Mouse (Mus musculus): ENCODE data around the gene Fkbpl. TPM values are rescaled to one million over a fixed set of nuclear protein-coding genes. Genes with fewer than 3 reads are reported as not detected.

Gene Fkbpl
- polyA plus RNA-seq, 1 experiment from 2014 or later = 12.6 TPM

GRCm38 (mm10) chr17:34664472-34664871 is 19.9 kb downstream of the Fkbpl start:
- Histone ChIP-seq H3K4me1 (peaks cover 20% of the 10 kb centered on the region), H3K27me3 (ENCODE audit: insufficient read depth, poor library complexity, severe bottlenecking) (peaks cover 58% of the 10 kb centered on the region), H3K4me3 (no peak overlapping the region), H3K36me3 (no peaks in the 10 kb centered on the region), H3K9me3 (no peaks in the 10 kb centered on the region), H3K27ac (no peak overlapping the region)
- DNase-seq (ENCODE audit: low spot score) = no peak
- 68% methylated on average over 7 of the region's 7 CpGs for WGBS

DNA sequence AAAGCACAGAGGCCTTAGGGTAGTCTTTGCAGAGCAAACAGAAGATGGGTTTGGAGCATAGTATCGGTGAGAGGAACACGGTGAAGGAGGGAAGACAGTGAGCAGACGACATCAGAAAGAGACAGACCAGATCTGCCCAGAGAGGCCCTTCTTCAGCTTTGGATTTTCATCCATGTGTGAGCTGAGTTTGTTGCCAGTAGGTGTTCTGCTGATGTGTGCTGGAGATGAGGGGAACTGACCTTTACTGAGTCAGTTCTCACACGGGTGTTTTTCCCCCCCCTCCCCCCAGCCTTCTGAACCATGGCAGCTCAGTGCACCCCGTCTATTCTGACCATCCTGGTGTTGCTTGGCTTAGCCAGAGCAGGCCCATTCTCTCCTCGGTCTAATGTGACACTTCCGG is 25.7 kb downstream of the Fkbpl start, which contains the start of gene Tnxb:
Gene Tnxb (plus strand): TSS at position 301 of the 400 bp plus-strand sequence.
- H3K27me3 ChIP-seq (ENCODE audit: insufficient read depth, poor library complexity, severe bottlenecking) = peaks cover 72% of the 10 kb centered on the region
- WGBS = 57% methylated on average over 7 of the region's 7 CpGs
- DNase-seq (ENCODE audit: low spot score) = no peak

GRCm38 (mm10) chr17:34671151-34672066 is 26.8 kb downstream of the Fkbpl start:
- Histone ChIP-seq H3K4me1 (peaks cover 38% of the 10 kb centered on the region), H3K36me3 (no peaks in the 10 kb centered on the region), H3K9me3 (no peaks in the 10 kb centered on the region), H3K4me3 (peak overlapping the region; percentile 52), H3K27ac (peak overlapping the region; percentile 47; the same call in 1 of the 2 replicates), H3K27me3 (ENCODE audit: insufficient read depth, poor library complexity, severe bottlenecking) (peaks cover 73% of the 10 kb centered on the region)
- 11% methylated on average over 93 of the region's 93 CpGs for WGBS
- DNase-seq (ENCODE audit: low spot score) = no peak

More for the DNA sequence above, 25.7 kb downstream of the Fkbpl start, which contains the start of gene Tnxb:
- H3K4me1 ChIP-seq = peaks cover 27% of the 10 kb centered on the region
- no peaks in the 10 kb centered on the region for H3K36me3 ChIP-seq
- H3K9me3 ChIP-seq = no peaks in the 10 kb centered on the region
- H3K27ac ChIP-seq = peak within 1 kb of the TSS; percentile 47; the same call in 1 of the 2 replicates
- H3K4me3 ChIP-seq = peak within 1 kb of the TSS; percentile 52

DNA sequence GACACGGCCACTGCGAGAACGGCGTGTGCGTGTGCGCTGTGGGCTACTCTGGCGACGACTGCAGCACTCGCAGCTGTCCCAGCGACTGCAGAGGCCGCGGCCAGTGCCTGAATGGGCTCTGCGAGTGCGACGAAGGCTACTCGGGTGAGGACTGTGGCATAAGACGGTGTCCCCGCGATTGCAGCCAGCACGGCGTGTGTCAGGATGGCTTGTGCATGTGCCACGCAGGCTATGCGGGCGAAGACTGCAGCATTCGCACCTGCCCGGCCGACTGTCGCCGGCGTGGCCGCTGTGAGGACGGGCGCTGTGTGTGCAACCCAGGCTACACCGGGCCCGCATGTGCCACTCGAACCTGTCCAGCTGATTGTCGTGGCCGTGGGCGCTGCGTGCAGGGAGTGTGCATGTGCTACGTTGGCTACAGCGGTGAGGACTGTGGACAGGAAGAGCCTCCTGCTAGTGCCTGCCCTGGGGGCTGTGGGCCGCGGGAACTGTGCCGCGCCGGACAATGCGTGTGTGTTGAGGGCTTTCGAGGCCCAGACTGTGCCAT is 27.8 kb downstream of the Fkbpl start:
- Histone ChIP-seq H3K4me3 (peak overlapping the region; percentile 52), H3K27me3 (ENCODE audit: insufficient read depth, poor library complexity, severe bottlenecking) (peaks cover 82% of the 10 kb centered on the region), H3K9me3 (no peaks in the 10 kb centered on the region), H3K27ac (no peak overlapping the region), H3K4me1 (peaks cover 41% of the 10 kb centered on the region), H3K36me3 (no peaks in the 10 kb centered on the region)
- no peak for DNase-seq (ENCODE audit: low spot score)
- WGBS = 30% methylated on average over 49 of the region's 49 CpGs

DNA sequence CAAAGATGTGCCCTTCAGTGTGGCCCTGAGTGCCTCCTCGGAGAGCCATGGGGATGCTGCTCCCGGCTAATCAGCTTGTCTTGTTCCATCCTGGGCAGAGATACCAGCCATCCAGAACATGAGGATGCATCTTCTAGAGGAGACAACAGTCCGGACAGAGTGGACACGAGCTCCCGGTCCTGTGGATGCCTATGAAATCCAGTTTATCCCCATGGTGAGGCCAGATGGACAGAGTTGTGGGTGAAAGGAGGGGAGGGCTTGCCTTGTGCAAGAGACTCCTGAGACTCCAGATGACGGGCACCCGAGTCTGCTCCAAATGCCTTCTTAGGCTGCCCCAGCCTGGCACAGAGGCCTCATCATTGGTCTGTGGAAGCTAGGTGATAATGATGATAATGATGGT is 28.6 kb downstream of the Fkbpl start:
- Histone ChIP-seq H3K27ac (no peak overlapping the region), H3K27me3 (ENCODE audit: insufficient read depth, poor library complexity, severe bottlenecking) (peaks cover 90% of the 10 kb centered on the region), H3K4me3 (no peak overlapping the region), H3K4me1 (peaks cover 41% of the 10 kb centered on the region), H3K9me3 (no peaks in the 10 kb centered on the region), H3K36me3 (no peaks in the 10 kb centered on the region)
- no peak for DNase-seq (ENCODE audit: low spot score)
- 78% methylated on average over 7 of the region's 7 CpGs for WGBS

GRCm38 (mm10) chr17:34674524-34675204 is 30.1 kb downstream of the Fkbpl start:
- 39% methylated on average over 11 of the region's 11 CpGs for WGBS
- Histone ChIP-seq H3K4me1 (peaks cover 43% of the 10 kb centered on the region), H3K27me3 (ENCODE audit: insufficient read depth, poor library complexity, severe bottlenecking) (peaks cover 97% of the 10 kb centered on the region), H3K4me3 (no peak overlapping the region), H3K27ac (no peak overlapping the region), H3K36me3 (no peaks in the 10 kb centered on the region), H3K9me3 (no peaks in the 10 kb centered on the region)
- no peak for DNase-seq (ENCODE audit: low spot score)

DNA sequence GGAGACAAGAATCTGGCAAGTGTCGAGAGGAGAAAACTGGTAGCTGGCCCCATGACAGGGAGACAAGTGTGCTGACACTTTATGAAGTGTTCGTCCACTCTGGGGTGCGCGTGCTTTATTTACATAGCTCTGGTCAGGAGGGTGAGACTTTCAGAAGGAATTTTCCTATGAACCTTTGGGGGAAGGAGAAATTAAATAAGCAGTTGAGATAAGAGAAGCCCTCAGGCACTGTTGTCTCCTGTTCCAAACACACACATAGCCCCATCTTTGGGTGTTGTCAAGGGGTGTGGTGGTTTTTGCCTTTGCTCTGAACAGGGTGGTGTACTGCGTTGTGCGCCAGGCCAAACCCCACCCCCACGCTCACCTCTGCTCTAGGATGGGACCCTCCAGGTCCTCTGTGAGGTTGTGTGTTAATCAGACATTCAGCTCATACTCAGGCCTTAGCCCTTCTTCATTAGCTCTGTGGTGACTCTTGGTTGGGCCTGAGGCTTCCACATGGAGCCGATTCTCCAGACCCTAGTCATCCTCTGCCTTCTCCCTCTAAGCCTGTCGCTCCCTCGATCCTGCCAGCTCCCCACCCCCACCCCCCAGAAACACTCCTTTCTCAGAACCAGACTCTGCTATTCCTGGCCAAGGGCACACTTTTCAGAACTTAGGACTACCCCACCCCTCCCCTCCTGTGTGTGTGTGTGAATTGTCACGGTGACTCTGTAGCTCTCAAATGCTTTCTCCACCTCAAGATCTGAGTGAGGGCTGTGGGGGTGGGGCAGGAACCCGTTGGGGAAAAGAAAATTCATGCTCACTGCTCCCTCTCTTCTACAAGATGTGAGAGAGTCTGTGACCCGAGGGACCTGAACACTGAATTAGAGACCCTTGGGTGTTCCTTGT is 30.9 kb downstream of the Fkbpl start:
- DNase-seq (ENCODE audit: low spot score) = no peak
- Histone ChIP-seq H3K27ac (peak overlapping the region; percentile 36; the same call in 1 of the 2 replicates), H3K9me3 (no peaks in the 10 kb centered on the region), H3K4me3 (no peak overlapping the region), H3K27me3 (ENCODE audit: insufficient read depth, poor library complexity, severe bottlenecking) (peaks cover 97% of the 10 kb centered on the region), H3K4me1 (peaks cover 50% of the 10 kb centered on the region), H3K36me3 (no peaks in the 10 kb centered on the region)
- 54% methylated on average over 13 of the region's 13 CpGs for WGBS

GRCm38 (mm10) chr17:34676093-34676460 is 31.5 kb downstream of the Fkbpl start:
- Histone ChIP-seq H3K4me1 (peaks cover 48% of the 10 kb centered on the region), H3K27me3 (ENCODE audit: insufficient read depth, poor library complexity, severe bottlenecking) (peaks cover 94% of the 10 kb centered on the region), H3K9me3 (no peaks in the 10 kb centered on the region), H3K36me3 (no peaks in the 10 kb centered on the region), H3K27ac (no peak overlapping the region), H3K4me3 (no peak overlapping the region)
- 73% methylated on average over 6 of the region's 6 CpGs for WGBS
- no peak for DNase-seq (ENCODE audit: low spot score)

- 72% methylated on average over 12 of the region's 12 CpGs for WGBS
Observed at GRCm38 (mm10) chr17:34676671-34677070, 32.1 kb downstream of the Fkbpl start.

GRCm38 (mm10) chr17:34680191-34680590 is 35.6 kb downstream of the Fkbpl start:
- WGBS = 81% methylated on average over 26 of the region's 26 CpGs
- H3K4me3 ChIP-seq = no peak overlapping the region
- no peak for DNase-seq (ENCODE audit: low spot score)
- no peaks in the 10 kb centered on the region for H3K36me3 ChIP-seq
- H3K9me3 ChIP-seq = no peaks in the 10 kb centered on the region
- peaks cover 60% of the 10 kb centered on the region for H3K4me1 ChIP-seq
- H3K27me3 ChIP-seq (ENCODE audit: insufficient read depth, poor library complexity, severe bottlenecking) = peaks cover 58% of the 10 kb centered on the region
- H3K27ac ChIP-seq = no peak overlapping the region

More at GRCm38 (mm10) chr17:34676671-34677070, 32.1 kb downstream of the Fkbpl start:
- Histone ChIP-seq H3K27me3 (ENCODE audit: insufficient read depth, poor library complexity, severe bottlenecking) (peaks cover 88% of the 10 kb centered on the region), H3K27ac (no peak overlapping the region), H3K9me3 (no peaks in the 10 kb centered on the region), H3K4me1 (peaks cover 47% of the 10 kb centered on the region), H3K4me3 (no peak overlapping the region), H3K36me3 (no peaks in the 10 kb centered on the region)
- no peak for DNase-seq (ENCODE audit: low spot score)

- WGBS = 83% methylated on average over 4 of the region's 4 CpGs
- peaks cover 58% of the 10 kb centered on the region for H3K27me3 ChIP-seq (ENCODE audit: insufficient read depth, poor library complexity, severe bottlenecking)
- no peaks in the 10 kb centered on the region for H3K36me3 ChIP-seq
- H3K27ac ChIP-seq = no peak overlapping the region
- DNase-seq (ENCODE audit: low spot score) = no peak
- H3K4me1 ChIP-seq = peaks cover 60% of the 10 kb centered on the region
- no peaks in the 10 kb centered on the region for H3K9me3 ChIP-seq
- H3K4me3 ChIP-seq = no peak overlapping the region
Observed at GRCm38 (mm10) chr17:34680621-34681020, 36.1 kb downstream of the Fkbpl start.

DNA sequence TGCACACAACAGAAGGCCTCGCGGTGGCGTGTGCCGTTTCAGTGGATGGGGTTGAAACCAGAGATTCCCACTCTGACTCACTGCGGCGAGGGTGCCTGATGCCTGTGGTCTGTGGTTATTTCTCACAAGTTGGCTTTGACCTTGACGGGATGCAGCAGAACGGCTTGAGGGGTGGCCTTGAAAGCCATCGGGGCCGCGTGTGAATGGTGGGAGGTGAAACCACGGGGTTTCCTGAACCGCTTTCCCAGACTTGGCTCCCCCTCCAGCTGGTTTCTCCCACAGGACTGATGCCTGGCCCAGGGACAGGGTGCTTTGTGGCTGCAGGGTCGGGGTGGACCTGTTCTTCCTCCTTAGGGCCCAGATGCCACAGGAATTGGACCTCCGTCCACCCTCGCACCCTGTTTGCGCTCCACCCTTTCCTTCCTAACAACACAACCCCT is 36.6 kb downstream of the Fkbpl start:
- Histone ChIP-seq H3K9me3 (no peaks in the 10 kb centered on the region), H3K27ac (peak overlapping the region; percentile 24; the same call in 1 of the 2 replicates), H3K4me1 (peaks cover 59% of the 10 kb centered on the region), H3K36me3 (no peaks in the 10 kb centered on the region), H3K4me3 (no peak overlapping the region), H3K27me3 (ENCODE audit: insufficient read depth, poor library complexity, severe bottlenecking) (peaks cover 56% of the 10 kb centered on the region)
- no peak for DNase-seq (ENCODE audit: low spot score)
- 65% methylated on average over 17 of the region's 17 CpGs for WGBS
